Mouse (Mus musculus) small intestine, adult 2 months (tissue): ENCODE results near the gene Dag1. TPM values are rescaled to one million over a fixed set of nuclear protein-coding genes. Genes with fewer than 3 reads are reported as not detected.

Experiments used
- H3K27ac ChIP-seq: fragments of 200-500 bp; 2 replicates; pipeline ENCODE4 v1.5.1; 2012; ENCODE audit warnings: low read depth, low read length, control low read depth, inconsistent platforms; ENCODE audit not compliant: insufficient read depth
- H3K27me3 ChIP-seq: fragments of 200-500 bp; 2 replicates; pipeline ENCODE4 v1.6.1; 2012; ENCODE audit warnings: mild to moderate bottlenecking, moderate library complexity, low read length, inconsistent platforms; ENCODE audit not compliant: control insufficient read depth, insufficient read depth
- H3K36me3 ChIP-seq: fragments of 200-500 bp; 2 replicates; pipeline ENCODE4 v1.6.1; 2012; ENCODE audit warnings: mild to moderate bottlenecking, low read length, control low read depth, inconsistent platforms; ENCODE audit not compliant: control insufficient read depth, insufficient read depth
- H3K4me1 ChIP-seq: fragments of 200-500 bp; 2 replicates; pipeline ENCODE4 v1.6.1; 2012; ENCODE audit warnings: low read length, inconsistent platforms, mixed read lengths; ENCODE audit not compliant: control insufficient read depth, insufficient read depth, insufficient read length
- H3K4me3 ChIP-seq: fragments of 200-500 bp; 2 replicates; pipeline ENCODE4 v1.5.1; 2012; ENCODE audit warnings: low read depth, mild to moderate bottlenecking, control low read depth, inconsistent platforms, low read length, moderate library complexity
- CTCF ChIP-seq: fragments of 200-500 bp; IDR thresholded peaks from 2 replicates; pipeline ENCODE4 v1.5.1; 2012; ENCODE audit warnings: low read depth, mild to moderate bottlenecking, control low read depth, inconsistent platforms, low read length, moderate library complexity, mixed read lengths; ENCODE audit not compliant: insufficient replicate concordance, insufficient read length; ENCODE audit errors: extremely low read depth
- POLR2A ChIP-seq: fragments of 200-500 bp; IDR thresholded peaks from 2 replicates; pipeline ENCODE4 v1.6.1; 2012; ENCODE audit warnings: low read depth, mild to moderate bottlenecking, control low read depth, inconsistent platforms, low read length, moderate library complexity
- WGBS: fragments of 180-500 bp; shearing (Covaris S2); methylation state at CpG from one replicate; pipeline ENCODE4 v1.1.7; 2018; 5-methylcytosine and 5-hydroxymethylcytosine counted together
- polyA plus RNA-seq: library from polyadenylated mRNA; depleted of rRNA; stranded (reverse); fragments of >200 nt; gene quantifications from 2 replicates; pipeline ENCODE4 v1.2.3, GENCODE M21; 2012

The Dag1 gene
- polyA plus RNA-seq, 1 experiment, result 52.1 TPM

GRCm38 (mm10) chr9:108189787-108190679, 73.7 kb downstream of the Dag1 start, which contains the start of gene Bsn:
Gene Bsn, minus strand, starts transcription at chr9:108190384.
- Histone ChIP-seq H3K27ac (no peak within 1 kb of the TSS), H3K4me1 (peaks cover 4% of the 10 kb centered on the region; the same call in 1 of the 2 replicates), H3K4me3 (peak within 1 kb of the TSS; percentile 67), H3K36me3 (no peaks in the 10 kb centered on the region), H3K27me3 (peaks cover 19% of the 10 kb centered on the region; the same call in 1 of the 2 replicates)
- no peak for TF ChIP-seq POLR2A
- no peak for TF ChIP-seq CTCF
- whole genome bisulfite sequencing, result 2% methylated on average over 86 of the region's 91 CpGs

- TF ChIP-seq POLR2A (no peak), CTCF (no peak)
- Histone ChIP-seq H3K4me3 (0 out of 2 replicates have a peak overlapping the region, but pooled peaks have one; percentile 67), H3K27ac (no peak overlapping the region), H3K4me1 (peaks cover 4% of the 10 kb centered on the region; the same call in 1 of the 2 replicates), H3K36me3 (no peaks in the 10 kb centered on the region), H3K27me3 (peaks cover 19% of the 10 kb centered on the region; the same call in 1 of the 2 replicates)
- WGBS, result 41% methylated on average over 5 of the region's 5 CpGs
Measured at GRCm38 (mm10) chr9:108189488-108189786, 74.3 kb downstream of the Dag1 start.

GRCm38 (mm10) chr9:108189023-108189422, 74.7 kb downstream of the Dag1 start:
- Histone ChIP-seq H3K27me3 (peaks cover 19% of the 10 kb centered on the region; the same call in 1 of the 2 replicates), H3K36me3 (no peaks in the 10 kb centered on the region), H3K27ac (no peak overlapping the region), H3K4me1 (peaks cover 4% of the 10 kb centered on the region; the same call in 1 of the 2 replicates), H3K4me3 (no peak overlapping the region)
- WGBS, result 75% methylated on average over 7 of the region's 7 CpGs
- no peak for TF ChIP-seq POLR2A
- no peak for TF ChIP-seq CTCF

- H3K4me3 ChIP-seq, result no peak overlapping the region
- 79% methylated on average over 8 of the region's 8 CpGs for WGBS
- H3K27ac ChIP-seq, result no peak overlapping the region
- peaks cover 4% of the 10 kb centered on the region; the same call in 1 of the 2 replicates for H3K4me1 ChIP-seq
- H3K27me3 ChIP-seq, result peaks cover 19% of the 10 kb centered on the region; the same call in 1 of the 2 replicates
- TF ChIP-seq POLR2A (no peak), CTCF (no peak)
- no peaks in the 10 kb centered on the region for H3K36me3 ChIP-seq
Measured at GRCm38 (mm10) chr9:108188511-108188910, 75.2 kb downstream of the Dag1 start.

- WGBS, result 44% methylated on average over 6 of the region's 6 CpGs
Measured at GRCm38 (mm10) chr9:108187616-108188015, 76.1 kb downstream of the Dag1 start.

GRCm38 (mm10) chr9:108185786-108186185, 78.0 kb downstream of the Dag1 start:
- WGBS, result 74% methylated on average over 8 of the region's 8 CpGs
- H3K36me3 ChIP-seq, result no peaks in the 10 kb centered on the region
- H3K4me3 ChIP-seq, result no peak overlapping the region
- H3K4me1 ChIP-seq, result peaks cover 4% of the 10 kb centered on the region; the same call in 1 of the 2 replicates
- no peak overlapping the region for H3K27ac ChIP-seq
- no peak for TF ChIP-seq CTCF
- no peak for TF ChIP-seq POLR2A
- H3K27me3 ChIP-seq, result peaks cover 19% of the 10 kb centered on the region; the same call in 1 of the 2 replicates

More at GRCm38 (mm10) chr9:108187616-108188015, 76.1 kb downstream of the Dag1 start:
- Histone ChIP-seq H3K27ac (no peak overlapping the region), H3K36me3 (no peaks in the 10 kb centered on the region), H3K4me1 (peaks cover 4% of the 10 kb centered on the region; the same call in 1 of the 2 replicates), H3K4me3 (no peak overlapping the region), H3K27me3 (peaks cover 19% of the 10 kb centered on the region; the same call in 1 of the 2 replicates)
- no peak for TF ChIP-seq POLR2A
- no peak for TF ChIP-seq CTCF

- H3K4me3 ChIP-seq, result no peak overlapping the region
- H3K27me3 ChIP-seq, result 0 out of 2 replicates have a peak, but pooled peaks cover 1% of the 10 kb centered on the region
- no peaks in the 10 kb centered on the region for H3K36me3 ChIP-seq
- H3K27ac ChIP-seq, result no peak overlapping the region
- TF ChIP-seq CTCF, result no peak
- WGBS, result 91% methylated on average over 19 of the region's 19 CpGs
- no peaks in the 10 kb centered on the region for H3K4me1 ChIP-seq
Measured at GRCm38 (mm10) chr9:108183531-108183994, 80.2 kb downstream of the Dag1 start.
